Mouse (Mus musculus) erythroblast, embryonic 14.5 days (primary cell): ENCODE data around the gene Shisa9.

Experiments
- GATA1 ChIP-seq: IDR thresholded peaks from 2 replicates; pipeline ENCODE4 v1.6.1; 2012; ENCODE audit warnings: low read length, inconsistent platforms, mixed read lengths
- TAL1 ChIP-seq: IDR thresholded peaks from 3 replicates; pipeline ENCODE4 v1.6.1; 2012; ENCODE audit warnings: low read length, inconsistent platforms, mixed read lengths

- TF ChIP-seq TAL1 (no peak), GATA1 (no peak)
Measured at GRCm38 (mm10) chr16:12012747-12013146, 28.8 kb downstream of the Shisa9 start.
